Mouse (Mus musculus) adrenal gland, postnatal 14 days (tissue): ENCODE data around the gene Spsb1. TPM values are rescaled to one million over a fixed set of nuclear protein-coding genes. Genes with fewer than 3 reads are reported as not detected.

Experiments used
- DNase-seq: peaks from one replicate; pipeline ENCODE4 v3.0.0; 2021; ENCODE audit warnings: mixed read lengths
- total RNA-seq: library from RNA; stranded (reverse); gene quantifications from 2 replicates; pipeline ENCODE4 v1.2.3, GENCODE M21; 2021

The Spsb1 gene
- total RNA-seq, 1 experiment from 2014 or later = 24.7 TPM

GRCm38 (mm10) chr4:149983921-149984645 is 29.2 kb upstream of the Spsb1 start:
- DNase-seq = no peak

GRCm38 (mm10) chr4:149982154-149982553 is 27.3 kb upstream of the Spsb1 start:
- DNase-seq = no peak

GRCm38 (mm10) chr4:149979819-149980308 is 25.0 kb upstream of the Spsb1 start:
- DNase-seq = peak; percentile 90

- DNase-seq = no peak
Observed at GRCm38 (mm10) chr4:149978820-149979219, 24.0 kb upstream of the Spsb1 start.

GRCm38 (mm10) chr4:149977801-149978544 is 23.1 kb upstream of the Spsb1 start:
- DNase-seq = peak; percentile 79

GRCm38 (mm10) chr4:149977181-149977580 is 22.3 kb upstream of the Spsb1 start:
- no peak for DNase-seq

GRCm38 (mm10) chr4:149975730-149976254 is 20.9 kb upstream of the Spsb1 start:
- DNase-seq = peak; percentile 67

GRCm38 (mm10) chr4:149975291-149975690 is 20.4 kb upstream of the Spsb1 start:
- peak; percentile 48 for DNase-seq

GRCm38 (mm10) chr4:149971393-149971792 is 16.6 kb upstream of the Spsb1 start:
- no peak for DNase-seq

- no peak for DNase-seq
Observed at GRCm38 (mm10) chr4:149968526-149968925, 13.7 kb upstream of the Spsb1 start.

- DNase-seq = no peak
Observed at GRCm38 (mm10) chr4:149966963-149967362, 12.1 kb upstream of the Spsb1 start.

- DNase-seq = peak; percentile 85
Observed at GRCm38 (mm10) chr4:149966252-149966651, 11.4 kb upstream of the Spsb1 start.

GRCm38 (mm10) chr4:149965672-149966071 is 10.8 kb upstream of the Spsb1 start:
- DNase-seq = no peak

- no peak for DNase-seq
Observed at GRCm38 (mm10) chr4:149965242-149965641, 10.4 kb upstream of the Spsb1 start.

GRCm38 (mm10) chr4:149964770-149965169 is 9.9 kb upstream of the Spsb1 start:
- no peak for DNase-seq

- DNase-seq = no peak
Observed at GRCm38 (mm10) chr4:149964285-149964684, 9.4 kb upstream of the Spsb1 start.

- no peak for DNase-seq
Observed at GRCm38 (mm10) chr4:149960391-149960790, 5.5 kb upstream of the Spsb1 start.

- no peak for DNase-seq
Observed at GRCm38 (mm10) chr4:149959816-149960215, 5.0 kb upstream of the Spsb1 start.

GRCm38 (mm10) chr4:149958566-149958965 is 3.7 kb upstream of the Spsb1 start:
- DNase-seq = peak; percentile 87

GRCm38 (mm10) chr4:149956048-149956447 is 1.2 kb upstream of the Spsb1 start:
- peak; percentile 66 for DNase-seq

GRCm38 (mm10) chr4:149955631-149956030 is 788 bp upstream of the Spsb1 start:
- no peak for DNase-seq

GRCm38 (mm10) chr4:149953621-149954481 is 992 bp downstream of the Spsb1 start:
- peak; percentile 79 for DNase-seq
